Mouse (Mus musculus): ENCODE measurements around the gene 2410004P03Rik. TPM values are rescaled to one million over a fixed set of nuclear protein-coding genes. Genes with fewer than 3 reads are reported as not detected.

2410004P03Rik gene
- polyA plus RNA-seq (2017; shearing (Covaris generic)) = 0.47 TPM

GRCm38 (mm10) chr12:17011100-17011870, at the start of gene 2410004P03Rik:
TSS of gene 2410004P03Rik (minus strand) at chr12:17011727.

GRCm38 (mm10) chr12:16999739-17000497, 11.6 kb downstream of the 2410004P03Rik start, which contains the start of gene Pqlc3:
TSS of gene Pqlc3 (minus strand) at chr12:17000408.

Other genes starting within 250 kb of the 2410004P03Rik start
- gene Greb1, start 210.8 kb downstream of the 2410004P03Rik start, polyA plus RNA-seq (2017; shearing (Covaris generic)) = 0.06 TPM
- 13.3 TPM for gene E2f6, start 200.8 kb downstream of the 2410004P03Rik start, polyA plus RNA-seq (2017; shearing (Covaris generic))
- 46.7 TPM for gene Rock2, start 116.8 kb downstream of the 2410004P03Rik start, polyA plus RNA-seq (2017; shearing (Covaris generic))
- 11.8 TPM for gene Pqlc3, start 11.3 kb downstream of the 2410004P03Rik start, polyA plus RNA-seq (2017; shearing (Covaris generic))
- not detected for gene Kcnf1, start 165.2 kb upstream of the 2410004P03Rik start, polyA plus RNA-seq (2017; shearing (Covaris generic))

Data from naive thymus-derived CD4-positive, alpha-beta T cell, adult 5 months (primary cell).